Comparison of ENCODE assay signal across 8 mouse cellular contexts in the genomic region with DNA sequence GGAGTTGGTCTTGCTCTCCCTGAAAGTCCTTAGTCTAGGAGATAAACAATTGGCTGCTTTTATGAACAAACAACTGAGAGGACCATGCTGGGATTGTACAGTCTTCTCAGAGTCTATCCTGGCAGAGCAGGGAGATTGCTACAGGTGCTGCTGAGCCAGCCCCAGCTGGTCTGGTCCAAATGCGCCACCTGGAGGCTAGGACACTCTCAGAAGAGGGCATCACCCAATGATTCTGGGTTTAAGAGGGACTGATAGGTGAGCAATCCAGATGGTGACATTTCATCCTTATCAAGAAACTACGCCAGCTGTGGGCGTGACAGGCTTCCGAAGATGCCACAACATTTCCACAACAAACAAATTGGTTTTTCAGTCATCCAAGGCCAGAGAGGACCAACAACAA. TPM values are rescaled to one million over a fixed set of nuclear protein-coding genes. Genes with fewer than 3 reads are reported as not detected.
DNase-seq lines count a peak whose midpoint lies in the region; TF ChIP-seq lines count a peak whose summit lies in the region.

No protein-coding gene starts in this region.

- H3K36me3 ChIP-seq in ES-E14 (ENCODE audit: control insufficient read depth, insufficient read depth, low read length, poor library complexity, severe bottlenecking), result no peaks in the 10 kb centered on the region

- no peak for TF ChIP-seq POLR2A in bone marrow macrophage, adult 2 months (IDR thresholded peaks at IDR 0.05; ENCODE audit: borderline replicate concordance, low read depth, low read length)
- no peak for TF ChIP-seq POLR2A in embryonic fibroblast, embryonic 13.5 days (IDR thresholded peaks at IDR 0.05; ENCODE audit: low read depth, low read length)

- peak; percentile 36 for DNase-seq in ES-E14 (ENCODE audit: low read depth, low spot score)
- DNase-seq in heart, postnatal 4 days, result peak; percentile 82
- DNase-seq in layer of hippocampus, postnatal 10 days (ENCODE audit: low spot score in 2 of 2), result peak; percentile 57 to 67
- DNase-seq in lung, postnatal 25 days (ENCODE audit: low spot score), result peak; percentile 43
- peak; percentile 73 for DNase-seq in right cerebral cortex, postnatal 14 days
- DNase-seq in urinary bladder, postnatal 36 days (ENCODE audit: low spot score in 2 of 2), result peak; percentile 71 to 80

- no peaks in the 10 kb centered on the region for H3K9me3 ChIP-seq in ES-E14 (ENCODE audit: control insufficient read depth, insufficient read depth, low read depth, low read length)

- no peak overlapping the region for H3K27ac ChIP-seq in ES-E14 (ENCODE audit: insufficient read depth, low read depth, low read length, poor library complexity, severe bottlenecking)
- no peak overlapping the region for H3K27ac ChIP-seq in bone marrow macrophage, adult 2 months (ENCODE audit: insufficient read depth, low read depth, low read length)
- no peak overlapping the region for H3K27ac ChIP-seq in embryonic fibroblast, embryonic 13.5 days (ENCODE audit: insufficient read depth, low read length)

- H3K4me1 ChIP-seq in ES-E14 (ENCODE audit: control insufficient read depth in 2 of 2, insufficient read depth in 2 of 2, low read length in 2 of 2, poor library complexity in 1 of 2), result no peaks in the 10 kb centered on the region
- H3K4me1 ChIP-seq in bone marrow macrophage, adult 2 months (ENCODE audit: control insufficient read depth, insufficient read depth, low read length), result no peaks in the 10 kb centered on the region
- no peaks in the 10 kb centered on the region for H3K4me1 ChIP-seq in embryonic fibroblast, embryonic 13.5 days (ENCODE audit: control insufficient read depth, insufficient read depth, low read length)

- no peak overlapping the region for H3K9ac ChIP-seq in ES-E14 (ENCODE audit: insufficient read depth, low read depth, low read length, poor library complexity, severe bottlenecking)

- in situ Hi-C loops in ES-E14 (cut with MboI; ENCODE audit: low sequenced_read_pairs in 2 of 2, unreplicated experiment in 2 of 2), result loop anchor here (5.0 to 10.0 kb wide), 2 partner anchors 193 to 196 kb away; a partner anchor contains a TSS

- TF ChIP-seq CTCF in bone marrow macrophage, adult 2 months (IDR thresholded peaks at IDR 0.05; ENCODE audit: low read depth, low read length), result peak; percentile 42; the same call in 1 of the 2 replicates
- peak; percentile 76 for TF ChIP-seq CTCF in embryonic fibroblast, embryonic 13.5 days (IDR thresholded peaks at IDR 0.05; ENCODE audit: borderline replicate concordance, insufficient read depth, low read length)

- H3K4me3 ChIP-seq in ES-E14 (ENCODE audit: insufficient read depth in 1 of 2, low read depth in 1 of 2, low read length in 2 of 2, poor library complexity in 1 of 2, severe bottlenecking in 1 of 2), result no peak overlapping the region
- H3K4me3 ChIP-seq in bone marrow macrophage, adult 2 months (ENCODE audit: insufficient read depth, low read length), result no peak overlapping the region
- H3K4me3 ChIP-seq in embryonic fibroblast, embryonic 13.5 days (ENCODE audit: insufficient read depth, low read length), result no peak overlapping the region

TF ChIP-seq in ES-E14, 5 proteins besides CTCF, POLR2A, EP300 and RAD21:
- TF ChIP-seq HCFC1 (IDR thresholded peaks at IDR 0.05; ENCODE audit: borderline replicate concordance, insufficient read depth, low read length) (no peak), MAFK (IDR thresholded peaks at IDR 0.05; ENCODE audit: insufficient read depth, low read depth, low read length) (no peak), ZNF384 (IDR thresholded peaks at IDR 0.05; ENCODE audit: low read depth, low read length) (no peak), CHD2 (IDR thresholded peaks at IDR 0.05; ENCODE audit: low read depth, low read length) (no peak), ZC3H11A (IDR thresholded peaks at IDR 0.05; ENCODE audit: borderline replicate concordance, low read depth, low read length) (peak; percentile 94)
TF ChIP-seq in ES-E14: peak in this region for 1.

RNA-seq across cellular contexts. Expression of a gene that starts 51.2 kb away (rescaled TPM):
- total RNA-seq in ES-E14 (2012; rRNA removed), result 67.9 and 103 TPM in 2 replicates
- polyA plus RNA-seq in bone marrow macrophage, adult 2 months (2012; ENCODE audit: insufficient read depth, insufficient read length, missing spikeins), result 31.6 and 36.6 TPM in 2 replicates
- 94.9 and 110 TPM in 2 replicates for polyA plus RNA-seq in embryonic fibroblast, embryonic 13.5 days (2011; ENCODE audit: insufficient read length, low read depth, missing spikeins)
- total RNA-seq in heart, postnatal 4 days (2021), result 10 to 100 TPM; 43.4 to 44.8 TPM
- 10 to 100 TPM; 45.5 to 51.5 TPM for total RNA-seq in layer of hippocampus, postnatal 10 days (2021)
